Comparison of ENCODE assay signal across 8 mouse cellular contexts in genomic region chr1:185329851-185330250, GRCm38 (mm10). TPM values are rescaled to one million over a fixed set of nuclear protein-coding genes. Genes with fewer than 3 reads are reported as not detected.
DNase-seq lines count a peak whose midpoint lies in the region; ATAC-seq and TF ChIP-seq lines count a peak whose summit lies in the region.

No protein-coding gene starts in this region.

- peak overlapping the region; percentile 93 for H3K4me3 ChIP-seq in hindbrain, embryonic 10.5 days
- H3K4me3 ChIP-seq in hindbrain, embryonic 11.5 days (ENCODE audit: low read depth, low read length), result no peak overlapping the region
- peak overlapping the region; percentile 99 for H3K4me3 ChIP-seq in G1E (ENCODE audit: low read depth, low read length)
- peak overlapping the region; percentile 82; the same call in 1 of the 2 replicates for H3K4me3 ChIP-seq in hindbrain, embryonic 13.5 days
- no peak overlapping the region for H3K4me3 ChIP-seq in midbrain, embryonic 12.5 days

- no peaks in the 10 kb centered on the region for H3K9me3 ChIP-seq in hindbrain, embryonic 10.5 days
- H3K9me3 ChIP-seq in hindbrain, embryonic 11.5 days (ENCODE audit: control insufficient read depth, low read length), result no peaks in the 10 kb centered on the region
- H3K9me3 ChIP-seq in G1E (replicated peaks), result no peaks in the 10 kb centered on the region
- H3K9me3 ChIP-seq in hindbrain, embryonic 13.5 days, result no peaks in the 10 kb centered on the region
- H3K9me3 ChIP-seq in midbrain, embryonic 12.5 days, result no peaks in the 10 kb centered on the region

- H3K4me2 ChIP-seq in hindbrain, embryonic 11.5 days (replicated peaks; ENCODE audit: low read depth, low read length), result no peak overlapping the region
- peak overlapping the region; percentile 78 for H3K4me2 ChIP-seq in hindbrain, embryonic 13.5 days
- H3K4me2 ChIP-seq in midbrain, embryonic 12.5 days (replicated peaks), result peak overlapping the region; percentile 83; the same call in 1 of the 2 replicates

- WGBS in hindbrain, embryonic 10.5 days, result 92% methylated on average over 8 of the region's 8 CpGs
- 89% methylated on average over 8 of the region's 8 CpGs for WGBS in hindbrain, embryonic 11.5 days
- 92% methylated on average over 8 of the region's 8 CpGs for WGBS in hindbrain, embryonic 13.5 days
- 91% methylated on average over 8 of the region's 8 CpGs for WGBS in midbrain, embryonic 12.5 days

- peaks cover 28% of the 10 kb centered on the region for H3K36me3 ChIP-seq in hindbrain, embryonic 10.5 days
- H3K36me3 ChIP-seq in hindbrain, embryonic 11.5 days (ENCODE audit: control insufficient read depth, insufficient read depth, low read length), result no peaks in the 10 kb centered on the region
- H3K36me3 ChIP-seq in G1E (replicated peaks), result peaks cover 30% of the 10 kb centered on the region
- H3K36me3 ChIP-seq in hindbrain, embryonic 13.5 days, result peaks cover 20% of the 10 kb centered on the region
- peaks cover 17% of the 10 kb centered on the region for H3K36me3 ChIP-seq in midbrain, embryonic 12.5 days

- H3K27ac ChIP-seq in hindbrain, embryonic 10.5 days, result peak overlapping the region; percentile 93
- H3K27ac ChIP-seq in hindbrain, embryonic 11.5 days (ENCODE audit: low read depth, low read length), result no peak overlapping the region
- 0 out of 2 replicates have a peak overlapping the region, but pooled peaks have one; percentile 94 for H3K27ac ChIP-seq in hindbrain, embryonic 13.5 days
- H3K27ac ChIP-seq in midbrain, embryonic 12.5 days (replicated peaks), result no peak overlapping the region

- ATAC-seq in hindbrain, embryonic 11.5 days (ENCODE audit: low FRiP score), result no peak
- no peak for ATAC-seq in G1E (ENCODE audit: extremely low read depth, insufficient number of reproducible peaks, low FRiP score, poor library complexity, severe bottlenecking)
- ATAC-seq in hindbrain, embryonic 13.5 days (ENCODE audit: low FRiP score), result no peak
- ATAC-seq in midbrain, embryonic 12.5 days (ENCODE audit: low FRiP score, low read depth), result no peak

- no peaks in the 10 kb centered on the region for H3K27me3 ChIP-seq in hindbrain, embryonic 10.5 days (ENCODE audit: insufficient read depth, poor library complexity, severe bottlenecking)
- no peaks in the 10 kb centered on the region for H3K27me3 ChIP-seq in hindbrain, embryonic 11.5 days (ENCODE audit: control insufficient read depth, insufficient read depth, low read length)
- no peaks in the 10 kb centered on the region for H3K27me3 ChIP-seq in G1E (ENCODE audit: insufficient read depth, low read length)
- H3K27me3 ChIP-seq in hindbrain, embryonic 13.5 days, result no peaks in the 10 kb centered on the region
- H3K27me3 ChIP-seq in midbrain, embryonic 12.5 days, result no peaks in the 10 kb centered on the region

- no peak overlapping the region for H3K9ac ChIP-seq in hindbrain, embryonic 11.5 days (ENCODE audit: low read depth, low read length)
- H3K9ac ChIP-seq in hindbrain, embryonic 13.5 days, result no peak overlapping the region
- no peak overlapping the region for H3K9ac ChIP-seq in midbrain, embryonic 12.5 days (replicated peaks)

- peaks cover 48% of the 10 kb centered on the region for H3K4me1 ChIP-seq in hindbrain, embryonic 10.5 days (replicated peaks)
- H3K4me1 ChIP-seq in hindbrain, embryonic 11.5 days (replicated peaks; ENCODE audit: control insufficient read depth, insufficient read depth, low read length), result 0 out of 2 replicates have a peak, but pooled peaks cover 3% of the 10 kb centered on the region
- peaks cover 42% of the 10 kb centered on the region for H3K4me1 ChIP-seq in G1E (ENCODE audit: insufficient read depth, low read depth, low read length)
- H3K4me1 ChIP-seq in hindbrain, embryonic 13.5 days (replicated peaks), result peaks cover 40% of the 10 kb centered on the region
- peaks cover 31% of the 10 kb centered on the region for H3K4me1 ChIP-seq in midbrain, embryonic 12.5 days

- no peak for DNase-seq in hindbrain, embryonic 10.5 days (ENCODE audit: low spot score)
- no peak for DNase-seq in hindbrain, embryonic 11.5 days (ENCODE audit: low spot score)
- no peak for DNase-seq in G1E (ENCODE audit: low spot score)
- no peak for DNase-seq in retina, embryonic 14.5 days (ENCODE audit: low spot score)
- no peak for DNase-seq in adrenal gland, postnatal 14 days
- DNase-seq in kidney, postnatal 25 days, result no peak

- TF ChIP-seq CTCF in G1E (IDR thresholded peaks at IDR 0.05; ENCODE audit: low read depth, low read length), result no peak

RNA-seq across cellular contexts. Expression of gene Iars2, which starts 0.7 kb away (rescaled TPM):
- 21.1 and 25.7 TPM in 2 replicates for polyA plus RNA-seq in hindbrain, embryonic 10.5 days (2016; fragmentation: Nextera tagmentation; extraction: Ambion mirVana)
- 19.2 and 24.5 TPM in 2 replicates for polyA plus RNA-seq in hindbrain, embryonic 11.5 days (2014; fragmentation: Nextera tagmentation; extraction: Ambion mirVana)
- total RNA-seq in G1E (2014; fragmentation: Nextera tagmentation) (45.3 and 48.5 TPM in 2 replicates), G1E (2017) (46.2 and 54.6 TPM in 2 replicates)
- 7.6 and 8.5 TPM in 2 replicates for polyA plus RNA-seq in G1E (2012)
- 17.8 and 18.3 TPM in 2 replicates for polyA plus RNA-seq in hindbrain, embryonic 13.5 days (2015; fragmentation: Nextera tagmentation; extraction: Ambion mirVana)
- 23.9 and 25.7 TPM in 2 replicates for polyA plus RNA-seq in midbrain, embryonic 12.5 days (2016; fragmentation: Nextera tagmentation; extraction: Ambion mirVana)
- 97.7 and 99.4 TPM in 2 replicates for total RNA-seq in adrenal gland, postnatal 14 days (2021)

RNA-seq across cellular contexts. Expression of gene Bpnt1, which starts 2.1 kb away (rescaled TPM):
- polyA plus RNA-seq in hindbrain, embryonic 10.5 days (2016; fragmentation: Nextera tagmentation; extraction: Ambion mirVana), result 31.6 and 34.3 TPM in 2 replicates
- polyA plus RNA-seq in hindbrain, embryonic 11.5 days (2014; fragmentation: Nextera tagmentation; extraction: Ambion mirVana), result 28.8 and 29.0 TPM in 2 replicates
- total RNA-seq in G1E (2014; fragmentation: Nextera tagmentation), result 3.3 and 3.5 TPM in 2 replicates
- total RNA-seq in G1E (2017), result 13.3 and 16.8 TPM in 2 replicates
- 4.4 and 6.1 TPM in 2 replicates for polyA plus RNA-seq in G1E (2012)
- polyA plus RNA-seq in hindbrain, embryonic 13.5 days (2015; fragmentation: Nextera tagmentation; extraction: Ambion mirVana), result 41.0 and 46.6 TPM in 2 replicates
- 29.7 and 34.4 TPM in 2 replicates for polyA plus RNA-seq in midbrain, embryonic 12.5 days (2016; fragmentation: Nextera tagmentation; extraction: Ambion mirVana)
- total RNA-seq in adrenal gland, postnatal 14 days (2021), result 75.1 and 87.3 TPM in 2 replicates

RNA-seq across cellular contexts. Expression of gene Eprs, which starts 33.0 kb away (rescaled TPM):
- polyA plus RNA-seq in hindbrain, embryonic 10.5 days (2016; fragmentation: Nextera tagmentation; extraction: Ambion mirVana), result 112 and 150 TPM in 2 replicates
- polyA plus RNA-seq in hindbrain, embryonic 11.5 days (2014; fragmentation: Nextera tagmentation; extraction: Ambion mirVana), result 146 and 172 TPM in 2 replicates
- total RNA-seq in G1E (2014; fragmentation: Nextera tagmentation), result 289 and 310 TPM in 2 replicates
- total RNA-seq in G1E (2017), result 186 and 227 TPM in 2 replicates
- 13.7 and 16.2 TPM in 2 replicates for polyA plus RNA-seq in G1E (2012)
- 146 and 155 TPM in 2 replicates for polyA plus RNA-seq in hindbrain, embryonic 13.5 days (2015; fragmentation: Nextera tagmentation; extraction: Ambion mirVana)
- 130 and 136 TPM in 2 replicates for polyA plus RNA-seq in midbrain, embryonic 12.5 days (2016; fragmentation: Nextera tagmentation; extraction: Ambion mirVana)
- total RNA-seq in adrenal gland, postnatal 14 days (2021), result 170 and 183 TPM in 2 replicates

Comparison
In these comparisons a context has a peak if more than half of its experiments do, and no peak if none do; other contexts are left out.
1. H3K27ac ChIP-seq: peak in hindbrain, embryonic 10.5 days (single experiment) and hindbrain, embryonic 13.5 days (single experiment); none in hindbrain, embryonic 11.5 days (single experiment) and midbrain, embryonic 12.5 days (single experiment).
2. H3K4me3 ChIP-seq: peak in hindbrain, embryonic 10.5 days (single experiment), G1E (single experiment) and hindbrain, embryonic 13.5 days (single experiment); none in hindbrain, embryonic 11.5 days (single experiment) and midbrain, embryonic 12.5 days (single experiment).